Mouse (Mus musculus) spleen, adult 2 months (tissue): ENCODE measurements around the gene Efcab5.

Experiments used
- CTCF ChIP-seq: fragments of 200-500 bp; IDR thresholded peaks from 2 replicates; pipeline ENCODE4 v1.5.1; 2011; ENCODE audit warnings: mild to moderate bottlenecking, inconsistent platforms; ENCODE audit not compliant: insufficient read depth, insufficient read length, insufficient replicate concordance; ENCODE audit errors: extremely low read depth
- POLR2A ChIP-seq: fragments of 200-500 bp; IDR thresholded peaks from 2 replicates; pipeline ENCODE4 v1.6.1; 2011; ENCODE audit warnings: low read depth, low read length, inconsistent platforms

DNA sequence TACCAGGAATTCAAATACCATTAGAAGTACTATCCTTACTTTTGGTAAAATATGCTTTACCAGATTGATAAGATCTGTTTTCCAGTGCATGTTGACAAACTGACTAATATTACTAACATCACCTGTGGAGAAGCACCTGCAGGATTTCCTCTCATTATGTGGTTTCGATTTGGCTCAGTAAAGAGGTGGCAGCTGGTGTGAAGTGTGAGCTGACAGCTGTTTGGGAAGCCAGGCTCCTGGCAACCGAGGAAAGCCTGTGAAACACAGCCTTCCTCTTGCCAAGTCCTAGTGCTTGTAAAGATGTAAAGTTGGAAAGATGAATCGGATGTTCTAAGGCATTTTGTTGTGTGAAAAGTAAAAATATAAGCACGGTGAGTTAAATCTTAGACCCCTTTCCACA, 7.9 kb downstream of the Efcab5 start:
- no peak for TF ChIP-seq CTCF
- TF ChIP-seq POLR2A = no peak
